Mouse (Mus musculus): ENCODE data around the gene Rgs7. TPM values are rescaled to one million over a fixed set of nuclear protein-coding genes. Genes with fewer than 3 reads are reported as not detected.

Rgs7 gene
- polyA plus RNA-seq (2012; rRNA removed), result 90.9 and 97.6 TPM in 2 replicates

DNA sequence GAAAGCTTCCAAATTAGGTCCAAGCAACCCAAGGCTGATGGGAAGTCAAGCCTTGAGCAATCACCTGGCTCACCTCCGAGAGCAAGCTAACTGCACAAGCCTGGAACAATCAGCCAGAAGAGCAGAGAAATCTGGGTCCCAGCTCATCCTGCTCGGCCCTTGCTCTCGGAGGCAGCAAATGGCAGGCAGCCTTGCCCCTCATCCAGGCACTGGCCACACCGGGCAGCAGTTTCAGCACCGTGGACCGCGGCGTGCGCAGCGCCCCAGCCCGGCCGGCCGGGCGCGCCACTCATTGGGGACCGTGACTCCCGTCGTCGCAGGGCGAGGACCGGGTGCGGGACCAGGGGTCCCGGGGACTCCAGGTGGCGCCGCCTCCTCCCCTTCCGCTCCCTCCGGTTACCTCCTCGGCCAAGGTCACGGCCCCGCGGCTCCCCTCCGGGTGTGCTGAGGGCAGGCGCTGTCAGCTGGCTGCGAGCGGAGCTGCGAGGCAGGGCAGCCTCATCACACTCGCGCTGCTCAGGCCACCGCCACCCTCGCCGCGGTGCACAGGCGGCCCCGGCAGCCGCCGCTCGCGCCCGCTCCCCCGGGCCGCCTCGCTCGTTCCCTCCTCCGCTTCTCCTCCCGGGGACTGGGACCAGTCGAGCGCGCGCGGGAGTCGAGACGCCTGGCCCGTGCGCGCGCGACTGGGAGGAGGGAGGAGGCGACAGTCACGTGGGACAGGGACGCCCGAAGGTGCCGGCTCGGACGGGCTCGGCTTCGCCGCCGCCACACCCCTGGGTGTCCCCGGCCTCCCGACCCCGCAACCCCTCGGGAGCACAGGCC is at the start of gene Rgs7:
Gene Rgs7, minus strand, starts transcription at position 640 of the 822 bp plus-strand sequence.
- peak within 1 kb of the TSS; percentile 75 for H3K4me3 ChIP-seq (ENCODE audit: insufficient read depth, low read length)
- H3K4me1 ChIP-seq (ENCODE audit: control insufficient read depth, insufficient read depth, low read length), result peaks cover 5% of the 10 kb centered on the region
- peak; percentile 44; the same call in 1 of the 2 replicates for TF ChIP-seq POLR2A (IDR thresholded peaks at IDR 0.05; ENCODE audit: extremely low read depth, insufficient read depth, low read length)
- no peak for TF ChIP-seq CTCF (IDR thresholded peaks at IDR 0.05; ENCODE audit: extremely low read depth, insufficient read depth, low read length)
- H3K27ac ChIP-seq (ENCODE audit: insufficient read depth, low read length), result peak within 1 kb of the TSS; percentile 90

DNA sequence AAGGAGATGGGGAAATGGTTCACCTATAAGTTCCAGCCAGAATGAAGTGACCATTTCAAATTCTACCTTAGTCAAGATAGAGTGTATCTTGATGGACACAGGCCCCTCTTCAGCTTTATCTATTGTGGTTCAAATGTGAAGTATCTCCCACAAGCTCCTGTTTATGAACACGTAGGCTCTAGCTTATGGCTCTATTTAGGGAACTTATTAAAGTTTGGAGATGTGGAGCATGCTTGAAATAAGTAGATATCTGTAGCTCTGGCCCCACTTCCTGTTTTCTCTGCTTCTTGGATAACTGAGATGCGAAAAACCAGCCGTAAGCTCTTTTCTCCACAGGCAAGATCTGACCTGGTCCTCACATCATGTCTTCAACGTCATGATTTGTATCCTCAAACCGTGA is 48.4 kb upstream of the Rgs7 start:
- no peak for TF ChIP-seq POLR2A (IDR thresholded peaks at IDR 0.05; ENCODE audit: extremely low read depth, insufficient read depth, low read length)
- no peak for TF ChIP-seq CTCF (IDR thresholded peaks at IDR 0.05; ENCODE audit: extremely low read depth, insufficient read depth, low read length)
- no peak overlapping the region for H3K27ac ChIP-seq (ENCODE audit: insufficient read depth, low read length)
- H3K4me3 ChIP-seq (ENCODE audit: insufficient read depth, low read length), result no peak overlapping the region
- no peaks in the 10 kb centered on the region for H3K4me1 ChIP-seq (ENCODE audit: control insufficient read depth, insufficient read depth, low read length)

DNA sequence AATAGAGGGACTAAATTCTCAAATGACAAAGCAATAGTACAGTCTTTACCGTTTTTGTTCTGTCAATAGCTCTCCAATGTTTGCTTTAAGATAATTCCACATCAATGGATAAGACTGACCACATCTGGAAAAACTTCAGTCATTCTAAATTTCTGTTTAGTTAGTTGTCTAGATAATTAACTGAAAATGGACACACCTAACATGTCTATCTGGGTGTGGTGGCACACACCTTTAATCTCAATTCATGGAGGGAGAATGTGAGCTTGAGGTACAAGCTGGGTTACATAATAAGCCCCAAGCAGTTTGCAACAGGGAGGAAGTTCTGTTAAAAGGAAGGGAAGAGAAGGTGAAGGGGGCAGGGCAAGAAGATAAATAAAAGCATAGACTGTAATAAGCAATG is 45.0 kb upstream of the Rgs7 start:
- Histone ChIP-seq H3K4me3 (ENCODE audit: insufficient read depth, low read length) (no peak overlapping the region), H3K4me1 (ENCODE audit: control insufficient read depth, insufficient read depth, low read length) (no peaks in the 10 kb centered on the region)
- TF ChIP-seq POLR2A (IDR thresholded peaks at IDR 0.05; ENCODE audit: extremely low read depth, insufficient read depth, low read length) (no peak), CTCF (IDR thresholded peaks at IDR 0.05; ENCODE audit: extremely low read depth, insufficient read depth, low read length) (no peak)

DNA sequence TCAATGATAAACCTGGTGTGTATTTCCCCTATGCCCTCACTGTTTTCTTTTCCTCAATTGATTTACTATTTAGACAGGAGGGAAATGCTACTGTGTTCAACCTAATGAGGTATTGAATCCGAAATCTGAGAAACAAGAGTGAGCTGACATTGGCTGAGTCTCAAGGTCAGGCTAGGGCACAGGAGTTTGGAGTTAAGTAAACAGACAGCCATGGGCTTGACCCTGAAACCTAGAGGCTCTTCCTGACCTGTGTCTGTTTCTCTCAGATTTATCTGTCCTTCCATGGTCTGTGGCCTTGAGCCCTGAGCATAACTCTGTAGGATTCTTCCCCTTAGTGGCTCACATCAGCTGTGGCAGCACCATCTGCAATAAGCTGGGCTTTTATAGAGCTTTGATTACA is 37.6 kb upstream of the Rgs7 start:
- H3K4me1 ChIP-seq (ENCODE audit: control insufficient read depth, insufficient read depth, low read length), result no peaks in the 10 kb centered on the region
- TF ChIP-seq POLR2A (IDR thresholded peaks at IDR 0.05; ENCODE audit: extremely low read depth, insufficient read depth, low read length), result no peak
- TF ChIP-seq CTCF (IDR thresholded peaks at IDR 0.05; ENCODE audit: extremely low read depth, insufficient read depth, low read length), result no peak
- H3K27ac ChIP-seq (ENCODE audit: insufficient read depth, low read length), result no peak overlapping the region
- no peak overlapping the region for H3K4me3 ChIP-seq (ENCODE audit: insufficient read depth, low read length)

More for the DNA sequence above, 45.0 kb upstream of the Rgs7 start:
- H3K27ac ChIP-seq (ENCODE audit: insufficient read depth, low read length), result no peak overlapping the region

DNA sequence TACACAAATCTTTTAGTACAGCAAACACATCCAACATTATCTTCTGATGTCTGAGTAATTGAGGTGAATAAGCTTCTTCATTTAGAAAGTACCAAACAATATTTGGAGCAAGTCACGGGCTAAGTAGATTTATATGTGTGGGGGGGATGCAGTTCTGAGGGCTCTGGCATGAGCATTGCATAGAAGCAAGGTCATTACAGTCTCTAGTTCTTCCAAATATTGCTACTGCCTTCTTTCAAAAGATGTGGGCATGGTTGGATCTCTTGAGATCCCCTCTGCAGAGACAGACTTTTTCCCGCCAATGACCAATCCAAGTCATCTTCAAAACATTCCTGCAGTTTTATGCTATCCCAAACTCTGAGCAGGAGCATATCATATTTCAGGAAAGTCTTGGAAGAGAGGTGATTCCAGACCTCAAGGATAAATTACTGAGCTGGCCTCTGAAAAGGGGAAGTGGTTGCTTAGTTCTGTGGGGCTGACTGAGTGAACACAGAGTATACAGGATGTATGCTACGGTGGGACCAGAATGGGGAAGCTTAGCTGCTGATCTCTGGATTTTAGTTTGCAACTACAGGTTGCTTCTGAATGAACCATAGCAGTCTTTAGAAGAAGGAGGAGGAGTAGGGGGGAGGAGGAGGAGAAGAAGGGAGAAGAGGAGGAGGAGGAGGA is 32.5 kb upstream of the Rgs7 start:
- Histone ChIP-seq H3K27ac (ENCODE audit: insufficient read depth, low read length) (no peak overlapping the region), H3K4me3 (ENCODE audit: insufficient read depth, low read length) (no peak overlapping the region), H3K4me1 (ENCODE audit: control insufficient read depth, insufficient read depth, low read length) (no peaks in the 10 kb centered on the region)
- TF ChIP-seq POLR2A (IDR thresholded peaks at IDR 0.05; ENCODE audit: extremely low read depth, insufficient read depth, low read length), result no peak

DNA sequence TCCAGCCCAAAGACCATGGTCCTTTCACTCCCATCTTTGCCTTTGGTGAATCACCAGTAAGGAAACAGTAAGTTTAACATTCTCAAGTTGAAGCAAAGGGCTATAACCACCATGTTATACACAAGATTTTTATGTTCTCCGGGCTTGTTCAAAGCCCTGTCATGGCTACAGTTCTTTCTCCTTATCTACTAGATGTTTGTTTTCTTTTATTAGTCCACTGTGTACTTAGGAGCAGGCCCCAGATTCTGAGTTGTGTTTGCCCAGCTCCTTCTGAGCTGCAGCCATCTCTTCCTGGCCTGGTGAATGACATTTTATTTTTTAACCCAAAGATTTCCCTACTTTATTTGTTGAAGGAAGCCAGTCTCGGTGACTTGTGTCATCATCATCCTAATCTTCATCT is 31.3 kb upstream of the Rgs7 start:
- Histone ChIP-seq H3K4me3 (ENCODE audit: insufficient read depth, low read length) (no peak overlapping the region), H3K27ac (ENCODE audit: insufficient read depth, low read length) (no peak overlapping the region), H3K4me1 (ENCODE audit: control insufficient read depth, insufficient read depth, low read length) (no peaks in the 10 kb centered on the region)
- TF ChIP-seq POLR2A (IDR thresholded peaks at IDR 0.05; ENCODE audit: extremely low read depth, insufficient read depth, low read length) (no peak), CTCF (IDR thresholded peaks at IDR 0.05; ENCODE audit: extremely low read depth, insufficient read depth, low read length) (no peak)

DNA sequence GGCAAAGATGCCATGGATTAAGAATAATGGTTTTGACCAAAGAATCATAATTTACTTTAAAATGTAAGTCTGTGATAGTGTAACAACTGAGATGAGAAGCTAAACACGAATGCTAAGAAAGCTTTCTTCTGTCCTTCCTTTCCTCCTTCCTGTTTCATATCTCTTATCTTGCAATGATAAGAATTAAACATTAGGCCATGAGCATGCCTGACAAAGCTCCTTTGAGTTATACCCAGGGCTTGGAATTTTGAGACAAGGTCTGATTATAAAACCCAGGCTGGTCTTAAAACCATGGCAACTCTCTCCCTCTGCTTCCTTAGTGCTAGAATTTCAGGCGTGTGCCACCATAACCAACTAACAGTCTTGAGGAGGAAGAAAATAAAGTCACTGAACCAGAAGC is 22.2 kb upstream of the Rgs7 start:
- TF ChIP-seq POLR2A (IDR thresholded peaks at IDR 0.05; ENCODE audit: extremely low read depth, insufficient read depth, low read length), result no peak
- no peak for TF ChIP-seq CTCF (IDR thresholded peaks at IDR 0.05; ENCODE audit: extremely low read depth, insufficient read depth, low read length)
- Histone ChIP-seq H3K4me3 (ENCODE audit: insufficient read depth, low read length) (no peak overlapping the region), H3K27ac (ENCODE audit: insufficient read depth, low read length) (no peak overlapping the region), H3K4me1 (ENCODE audit: control insufficient read depth, insufficient read depth, low read length) (no peaks in the 10 kb centered on the region)

DNA sequence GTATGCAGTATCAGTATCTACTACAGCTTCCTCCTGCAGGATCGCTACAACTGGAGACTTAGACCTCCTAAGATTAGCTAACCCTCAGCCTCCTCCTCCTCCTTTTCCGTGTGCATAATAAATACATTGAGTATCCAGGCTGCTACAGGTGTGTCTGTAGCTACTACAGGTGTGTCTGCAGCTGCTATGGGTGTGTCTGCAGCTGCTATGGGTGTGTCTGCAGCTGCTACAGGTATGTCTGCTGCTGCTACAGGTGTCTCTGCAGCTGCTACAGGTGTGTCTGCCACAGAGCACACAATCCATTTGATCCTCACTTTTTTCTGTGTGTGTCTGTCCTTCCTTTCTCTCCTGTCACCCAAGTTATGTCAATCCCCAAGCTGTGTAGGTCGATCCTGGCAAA is 19.9 kb upstream of the Rgs7 start:
- no peak overlapping the region for H3K27ac ChIP-seq (ENCODE audit: insufficient read depth, low read length)
- TF ChIP-seq POLR2A (IDR thresholded peaks at IDR 0.05; ENCODE audit: extremely low read depth, insufficient read depth, low read length), result no peak
- H3K4me1 ChIP-seq (ENCODE audit: control insufficient read depth, insufficient read depth, low read length), result no peaks in the 10 kb centered on the region
- no peak overlapping the region for H3K4me3 ChIP-seq (ENCODE audit: insufficient read depth, low read length)

DNA sequence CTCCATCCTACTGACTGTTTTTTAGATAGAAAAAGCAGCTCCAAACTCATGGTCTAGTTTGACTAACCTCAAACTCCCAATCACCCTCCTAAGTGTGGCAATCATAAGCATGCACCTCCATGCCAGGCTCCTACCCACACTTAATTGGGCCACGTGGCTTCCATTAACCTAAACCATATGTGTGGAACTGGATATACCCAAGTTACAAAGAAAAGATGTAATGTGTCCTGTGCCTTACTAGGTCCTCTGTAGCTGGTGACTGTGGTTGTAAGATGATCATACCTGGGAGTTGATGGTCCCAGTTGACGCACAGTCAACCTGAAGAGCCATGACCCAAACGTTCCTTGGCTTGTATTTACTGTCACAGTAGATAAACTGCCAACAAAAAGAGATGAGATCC is 17.7 kb upstream of the Rgs7 start:
- TF ChIP-seq CTCF (IDR thresholded peaks at IDR 0.05; ENCODE audit: extremely low read depth, insufficient read depth, low read length) (no peak), POLR2A (IDR thresholded peaks at IDR 0.05; ENCODE audit: extremely low read depth, insufficient read depth, low read length) (no peak)
- no peak overlapping the region for H3K4me3 ChIP-seq (ENCODE audit: insufficient read depth, low read length)
- no peaks in the 10 kb centered on the region for H3K4me1 ChIP-seq (ENCODE audit: control insufficient read depth, insufficient read depth, low read length)
- no peak overlapping the region for H3K27ac ChIP-seq (ENCODE audit: insufficient read depth, low read length)

DNA sequence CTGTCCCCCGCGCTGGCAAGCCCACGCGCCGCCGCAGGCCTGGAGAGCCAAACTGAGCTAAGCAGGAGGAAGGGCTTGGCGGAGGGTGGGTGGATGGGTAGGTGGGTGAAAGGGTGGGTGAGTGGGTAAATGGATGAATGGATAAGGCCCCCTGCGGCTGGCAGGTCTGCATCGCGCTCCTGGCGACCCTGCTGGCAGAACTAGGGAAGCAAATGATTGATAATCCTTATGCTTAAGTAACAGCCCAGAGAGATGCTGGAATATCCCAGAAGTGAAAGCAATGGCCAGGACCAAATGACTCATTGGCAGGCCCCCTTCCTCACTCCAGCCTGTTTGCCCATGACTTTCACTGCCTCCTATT is 363 bp upstream of the Rgs7 start:
- no peak for TF ChIP-seq CTCF (IDR thresholded peaks at IDR 0.05; ENCODE audit: extremely low read depth, insufficient read depth, low read length)
- no peak for TF ChIP-seq POLR2A (IDR thresholded peaks at IDR 0.05; ENCODE audit: extremely low read depth, insufficient read depth, low read length)
- Histone ChIP-seq H3K4me1 (ENCODE audit: control insufficient read depth, insufficient read depth, low read length) (peaks cover 4% of the 10 kb centered on the region), H3K27ac (ENCODE audit: insufficient read depth, low read length) (peak overlapping the region; percentile 90; the same call in 1 of the 2 replicates), H3K4me3 (ENCODE audit: insufficient read depth, low read length) (peak overlapping the region; percentile 75)

All from cortical plate, adult 2 months (tissue).